Mouse (Mus musculus) mouse embryonic stem cell (cell line): ENCODE measurements around the gene Pop5.

Experiments
- in situ Hi-C, 2 experiments: fragments of 300-500 bp; cut with MboI; formaldehyde crosslinking; loops; 1 replicate in 1 of 2; 3 replicates in 1 of 2; pipeline ENCODE4 v1.14.3; 2019 to 2020; ENCODE audit warnings: low sequenced_read_pairs in 2 of 2, low pct_unique_long_range_greater_than_20kb in 1 of 2, mixed read lengths in 1 of 2; ENCODE audit not compliant: unreplicated experiment in 1 of 2

Gene Pop5

GRCm38 (mm10) chr5:115212451-115212850 is 23.2 kb upstream of the Pop5 start:
- in situ Hi-C loops = no loop called here

- in situ Hi-C loops = no loop called here
Measured at GRCm38 (mm10) chr5:115212861-115213260, 22.8 kb upstream of the Pop5 start.

DNA sequence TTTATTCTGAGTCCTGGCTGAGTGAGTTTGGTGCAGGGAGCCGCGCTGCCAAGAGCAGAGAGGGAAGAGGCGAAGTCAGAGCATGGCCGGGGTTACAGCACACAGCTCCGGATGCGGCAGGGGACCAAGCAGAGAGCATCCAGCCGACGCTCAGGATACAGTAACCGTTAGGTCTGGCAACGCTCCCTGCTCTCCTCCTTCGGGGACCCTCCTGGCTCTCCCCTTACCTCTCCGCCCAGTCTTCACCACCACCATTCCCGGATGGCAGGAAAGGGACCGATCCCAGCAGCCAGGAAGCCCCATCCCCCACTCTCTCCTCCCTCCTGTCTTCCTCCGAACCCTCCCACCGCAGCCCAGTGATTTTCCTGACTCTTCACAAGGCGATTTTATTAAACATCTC is 20.8 kb upstream of the Pop5 start:
- in situ Hi-C loops = loop anchor here in 1 of 2 experiments (5.0 kb wide), 1 partner anchor 48 kb away; no protein-coding TSS in a partner anchor

GRCm38 (mm10) chr5:115215273-115216185 is 20.1 kb upstream of the Pop5 start:
- in situ Hi-C loops = loop anchor here in 1 of 2 experiments (5.0 kb wide), 1 partner anchor 48 kb away; no protein-coding TSS in a partner anchor

GRCm38 (mm10) chr5:115217998-115218397 is 17.6 kb upstream of the Pop5 start:
- in situ Hi-C loops = loop anchor here in 1 of 2 experiments (5.0 kb wide), 1 partner anchor 51 kb away; no protein-coding TSS in a partner anchor

DNA sequence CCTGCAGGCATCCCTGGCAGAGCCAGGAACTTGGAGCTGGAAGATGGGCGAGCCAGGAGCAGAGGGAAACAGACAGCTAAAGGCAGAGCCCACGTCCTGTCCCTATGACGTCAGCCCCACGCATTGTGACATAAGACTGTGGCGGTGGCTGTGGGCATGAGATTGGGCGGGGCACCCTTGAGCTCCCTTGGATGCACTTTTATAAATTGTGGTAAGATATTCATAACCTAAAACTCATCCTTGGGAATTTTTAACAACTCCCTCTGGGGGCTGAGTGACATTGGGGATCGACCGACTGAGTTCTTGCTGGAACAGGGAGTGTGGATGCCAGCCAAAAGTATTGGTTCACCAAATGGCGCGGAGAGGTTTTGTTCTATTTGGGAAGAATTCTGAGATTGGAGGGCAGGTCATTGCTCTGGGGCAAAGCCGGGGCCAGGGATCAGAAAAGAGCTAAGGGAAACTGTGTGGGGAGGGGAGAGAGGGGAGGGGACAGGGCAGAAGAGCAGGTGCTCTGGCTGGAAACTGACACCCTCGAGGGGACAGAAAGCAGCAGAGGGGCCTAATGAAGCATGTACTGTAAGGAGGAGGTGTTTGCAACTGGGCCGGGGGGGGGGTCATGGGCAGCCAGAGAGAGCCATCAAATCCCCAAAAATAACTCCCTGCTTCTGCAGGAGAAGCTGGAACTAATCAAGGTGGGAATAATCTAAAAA is 14.6 kb upstream of the Pop5 start:
- in situ Hi-C loops = no loop called here

DNA sequence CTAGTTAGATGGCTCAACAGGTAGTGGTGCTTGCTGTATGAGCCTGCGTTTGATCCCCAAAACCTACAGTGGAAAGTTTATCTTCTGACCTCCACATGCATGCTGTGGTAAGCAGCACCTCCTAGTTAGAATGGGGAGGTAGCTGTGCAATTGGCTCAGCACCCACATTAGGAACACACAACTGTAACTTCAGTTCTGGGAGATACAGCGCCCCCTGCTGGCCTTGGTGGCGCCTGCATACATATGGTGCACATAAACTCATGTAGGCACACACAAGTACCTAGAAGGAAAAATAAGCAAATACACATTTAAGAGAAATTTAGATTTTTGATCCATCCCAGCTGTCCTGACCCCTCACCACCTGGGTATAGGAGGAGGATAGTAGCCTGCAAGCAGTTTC is 13.2 kb upstream of the Pop5 start:
- in situ Hi-C loops = no loop called here

- in situ Hi-C loops = loop anchor here (10.0 to 25.0 kb wide), 2 partner anchors 244 to 256 kb away; partner anchors contain the start of gene Hnf1a (in 1 of the 2)
Measured at GRCm38 (mm10) chr5:115230830-115231551, 4.6 kb upstream of the Pop5 start.

- in situ Hi-C loops = loop anchor here (10.0 to 25.0 kb wide), 2 partner anchors 244 to 257 kb away; partner anchors contain the start of gene Hnf1a (in 1 of the 2)
Measured at GRCm38 (mm10) chr5:115231552-115232120, 4.0 kb upstream of the Pop5 start.

DNA sequence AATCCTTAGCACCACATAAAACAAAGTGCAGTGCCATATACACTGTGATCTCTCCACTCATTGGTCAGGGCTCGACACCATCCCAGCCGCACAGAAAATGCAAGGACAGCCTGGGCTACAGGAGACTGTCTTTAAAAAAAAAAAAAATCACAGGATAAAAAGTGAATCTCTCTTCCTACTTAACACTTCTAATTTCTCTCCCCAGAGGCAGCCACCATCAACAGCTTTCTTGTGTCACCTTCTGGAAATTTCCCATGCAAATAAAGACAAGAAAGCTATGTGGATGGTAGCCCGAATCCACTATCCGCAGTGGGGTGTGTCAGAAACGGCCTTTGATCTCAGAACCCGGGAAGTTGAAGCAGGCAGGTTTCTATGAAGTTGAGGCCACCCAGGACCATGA is 3.1 kb upstream of the Pop5 start:
- in situ Hi-C loops = loop anchor here (10.0 to 25.0 kb wide), 2 partner anchors 245 to 258 kb away; partner anchors contain the start of gene Hnf1a (in 1 of the 2)

DNA sequence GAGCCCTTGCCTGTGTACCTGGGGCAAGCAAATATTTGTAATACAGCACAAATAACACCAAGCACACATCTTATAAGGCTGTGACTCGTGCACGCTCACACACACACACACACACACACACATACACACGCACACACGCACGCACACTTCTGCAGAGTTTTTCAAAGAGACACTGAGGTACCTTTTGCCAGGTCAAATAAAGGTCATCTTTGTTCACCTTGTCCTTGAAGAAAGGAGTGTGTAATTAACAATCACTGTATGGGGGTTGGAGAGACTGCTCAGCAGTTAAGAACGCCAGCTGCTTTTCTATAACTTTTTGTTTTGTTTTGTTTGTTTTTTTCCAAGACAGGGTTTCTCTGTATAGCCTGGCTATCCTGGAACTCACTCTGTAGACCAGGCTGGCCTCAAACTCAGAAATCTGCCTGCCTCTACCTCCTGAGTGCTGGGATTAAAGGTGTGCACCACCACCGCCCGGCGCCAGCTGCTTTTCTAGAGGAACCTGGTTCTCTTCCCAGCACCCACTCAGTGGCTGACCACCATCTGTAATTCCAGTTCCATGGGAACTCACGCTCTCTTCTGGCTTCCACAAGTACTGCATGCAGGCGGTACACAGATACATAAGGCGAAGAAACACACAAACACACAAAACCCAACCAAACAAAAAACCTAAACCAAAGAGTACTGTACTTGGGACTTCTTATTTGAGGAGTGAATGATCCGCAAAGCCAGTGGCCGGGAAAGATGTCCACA is 2.4 kb upstream of the Pop5 start:
- in situ Hi-C loops = loop anchor here (10.0 to 25.0 kb wide), 2 partner anchors 246 to 258 kb away; partner anchors contain the start of gene Hnf1a (in 1 of the 2)

GRCm38 (mm10) chr5:115234519-115234918 is 1.1 kb upstream of the Pop5 start:
- in situ Hi-C loops = loop anchor here (10.0 to 25.0 kb wide), 2 partner anchors 247 to 260 kb away; partner anchors contain the start of gene Hnf1a (in 1 of the 2)

GRCm38 (mm10) chr5:115235323-115235771 is 289 bp upstream of the Pop5 start:
- in situ Hi-C loops = loop anchor here (10.0 to 25.0 kb wide), 2 partner anchors 248 to 261 kb away; partner anchors contain the start of gene Hnf1a (in 1 of the 2)

DNA sequence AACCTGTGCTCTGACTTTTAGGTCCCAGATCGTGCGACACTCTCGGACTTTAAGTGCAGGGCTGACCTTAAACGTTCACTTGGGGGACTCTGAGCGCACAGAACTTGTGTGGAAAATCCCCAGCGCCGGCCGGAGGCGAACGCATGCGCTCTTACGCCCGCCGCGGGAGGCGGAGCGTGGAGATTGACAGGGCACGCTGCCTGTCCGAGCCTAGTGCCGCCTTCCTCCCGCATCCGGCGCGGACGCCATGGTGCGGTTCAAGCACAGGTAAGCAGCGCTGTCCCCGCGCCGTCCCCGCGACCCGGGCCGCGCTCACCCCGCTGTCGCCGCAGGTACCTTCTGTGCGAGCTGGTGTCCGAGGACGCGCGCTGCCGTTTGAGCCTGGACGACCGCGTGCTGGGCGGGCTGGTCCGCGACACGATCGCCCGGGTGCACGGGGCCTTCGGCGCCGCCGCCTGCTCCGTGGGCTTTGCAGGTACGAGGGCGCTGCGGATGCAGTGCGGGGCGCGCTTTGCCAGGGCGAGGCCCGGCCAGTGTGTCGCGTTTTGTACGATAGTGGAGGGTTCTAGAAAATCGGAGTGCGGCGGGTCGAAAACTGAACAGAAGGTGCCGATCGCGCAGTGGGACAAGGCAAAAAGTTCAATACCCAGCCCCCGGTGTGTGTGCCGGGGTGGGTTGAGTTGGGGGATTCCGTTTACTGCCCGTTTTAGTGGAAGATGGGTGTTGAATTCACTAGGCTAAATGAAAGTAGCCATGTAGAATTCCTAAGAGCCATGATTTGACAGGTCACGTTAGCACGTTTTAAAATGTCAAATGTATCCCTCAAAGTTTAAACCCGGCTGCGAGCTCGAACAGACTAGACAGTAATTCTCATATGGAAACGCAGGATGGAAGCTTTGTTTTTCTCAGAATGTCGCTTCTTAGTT is 2.4 kb downstream of the Pop5 start:
- in situ Hi-C loops = loop anchor here (10.0 to 25.0 kb wide), 2 partner anchors 251 to 263 kb away; partner anchors contain the start of gene Hnf1a (in 1 of the 2)

DNA sequence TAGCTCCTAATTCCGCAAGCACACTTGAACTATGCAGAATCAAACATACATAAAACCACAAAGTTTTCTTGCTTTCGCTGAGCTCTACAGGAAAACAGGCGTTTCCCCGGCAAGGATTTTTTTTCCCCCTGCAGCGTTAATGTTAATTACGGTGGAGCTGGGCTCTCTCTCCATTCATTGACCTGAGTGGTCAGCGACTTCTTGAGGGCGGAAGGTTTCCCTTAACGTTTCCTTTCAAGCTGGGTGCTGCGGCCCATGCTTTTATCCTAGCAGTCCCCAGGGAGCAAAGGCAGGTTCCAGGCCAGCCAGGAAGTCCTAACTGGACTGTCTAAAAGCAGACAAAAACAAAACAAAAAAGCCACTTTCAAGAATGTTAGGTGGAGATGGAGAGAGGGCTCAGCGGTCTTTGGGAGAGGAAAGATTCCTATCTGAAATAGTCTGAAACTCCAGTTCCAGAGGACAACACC is 3.1 kb downstream of the Pop5 start:
- in situ Hi-C loops = loop anchor here (10.0 to 25.0 kb wide), 2 partner anchors 251 to 264 kb away; partner anchors contain the start of gene Hnf1a (in 1 of the 2)

- in situ Hi-C loops = loop anchor here in 1 of 2 experiments (25.0 kb wide), 1 partner anchor 253 kb away; no protein-coding TSS in a partner anchor
Measured at GRCm38 (mm10) chr5:115240191-115240590, 4.6 kb downstream of the Pop5 start.
